Mouse (Mus musculus): Measurements from ENCODE around the gene Cep85l. TPM values are rescaled to one million over a fixed set of nuclear protein-coding genes. Genes with fewer than 3 reads are reported as not detected.

The Cep85l gene
- total and polyA plus RNA-seq, 2 experiments from 2014 or later, result 6.0 to 15.2 TPM

- ATAC-seq (ENCODE audit: low FRiP score) (no peak), DNase-seq (ENCODE audit: low spot score) (no peak)
- no peak overlapping the region for H3K27ac ChIP-seq (ENCODE audit: low read depth, low read length)
- no peaks in the 10 kb centered on the region for H3K9me3 ChIP-seq (ENCODE audit: low read length)
- no peak overlapping the region for H3K4me3 ChIP-seq (ENCODE audit: low read depth, low read length)
- WGBS, result 95% methylated on average over 9 of the region's 9 CpGs
- no peaks in the 10 kb centered on the region for H3K27me3 ChIP-seq (ENCODE audit: insufficient read depth, low read length)
- no peaks in the 10 kb centered on the region for H3K36me3 ChIP-seq (ENCODE audit: insufficient read depth, low read length)
- H3K9ac ChIP-seq (replicated peaks; ENCODE audit: low read length, poor library complexity, severe bottlenecking), result no peak overlapping the region
- H3K4me1 ChIP-seq (ENCODE audit: insufficient read depth, low read length), result no peaks in the 10 kb centered on the region
- H3K4me2 ChIP-seq (ENCODE audit: low read depth, low read length, poor library complexity, severe bottlenecking), result no peak overlapping the region
- no peak for TF ChIP-seq CTCF (IDR thresholded peaks at IDR 0.05)
Measured at GRCm38 (mm10) chr10:53342166-53342728, 37.5 kb downstream of the Cep85l start.

GRCm38 (mm10) chr10:53341288-53341965 lies 38.3 kb downstream of the Cep85l start:
- TF ChIP-seq CTCF (IDR thresholded peaks at IDR 0.05), result peak; percentile 81
- Histone ChIP-seq H3K4me3 (ENCODE audit: low read depth, low read length) (no peak overlapping the region), H3K9me3 (ENCODE audit: low read length) (no peaks in the 10 kb centered on the region), H3K36me3 (ENCODE audit: insufficient read depth, low read length) (no peaks in the 10 kb centered on the region), H3K9ac (replicated peaks; ENCODE audit: low read length, poor library complexity, severe bottlenecking) (no peak overlapping the region), H3K4me1 (ENCODE audit: insufficient read depth, low read length) (no peaks in the 10 kb centered on the region), H3K27me3 (ENCODE audit: insufficient read depth, low read length) (no peaks in the 10 kb centered on the region), H3K4me2 (ENCODE audit: low read depth, low read length, poor library complexity, severe bottlenecking) (no peak overlapping the region), H3K27ac (ENCODE audit: low read depth, low read length) (no peak overlapping the region)
- WGBS, result 73% methylated on average over 7 of the region's 7 CpGs
- ATAC-seq (ENCODE audit: low FRiP score) (peak; percentile 69; the same call in 1 of the 2 replicates), DNase-seq (ENCODE audit: low spot score) (peak; percentile 56)

- H3K27ac ChIP-seq (ENCODE audit: low read depth, low read length), result no peak overlapping the region
- H3K36me3 ChIP-seq (ENCODE audit: insufficient read depth, low read length), result no peaks in the 10 kb centered on the region
- WGBS, result 59% methylated on average over 2 of the region's 2 CpGs
- no peak for TF ChIP-seq CTCF (IDR thresholded peaks at IDR 0.05)
- no peaks in the 10 kb centered on the region for H3K9me3 ChIP-seq (ENCODE audit: low read length)
- H3K4me1 ChIP-seq (ENCODE audit: insufficient read depth, low read length), result no peaks in the 10 kb centered on the region
- H3K4me3 ChIP-seq (ENCODE audit: low read depth, low read length), result no peak overlapping the region
- no peak for ATAC-seq (ENCODE audit: low FRiP score)
- no peak overlapping the region for H3K4me2 ChIP-seq (ENCODE audit: low read depth, low read length, poor library complexity, severe bottlenecking)
- no peak overlapping the region for H3K9ac ChIP-seq (replicated peaks; ENCODE audit: low read length, poor library complexity, severe bottlenecking)
- no peaks in the 10 kb centered on the region for H3K27me3 ChIP-seq (ENCODE audit: insufficient read depth, low read length)
- DNase-seq (ENCODE audit: low spot score), result no peak
Measured at GRCm38 (mm10) chr10:53339045-53339444, 40.7 kb downstream of the Cep85l start.

GRCm38 (mm10) chr10:53337162-53337923 lies 42.4 kb downstream of the Cep85l start, which contains the start of gene Pln:
Gene Pln, plus strand, starts transcription at chr10:53337667.
- no peaks in the 10 kb centered on the region for H3K9me3 ChIP-seq (ENCODE audit: low read length)
- H3K27ac ChIP-seq (ENCODE audit: low read depth, low read length), result no peak within 1 kb of the TSS
- no peak within 1 kb of the TSS for H3K4me2 ChIP-seq (ENCODE audit: low read depth, low read length, poor library complexity, severe bottlenecking)
- no peaks in the 10 kb centered on the region for H3K36me3 ChIP-seq (ENCODE audit: insufficient read depth, low read length)
- no peak for TF ChIP-seq CTCF (IDR thresholded peaks at IDR 0.05)
- H3K27me3 ChIP-seq (ENCODE audit: insufficient read depth, low read length), result no peaks in the 10 kb centered on the region
- H3K4me1 ChIP-seq (ENCODE audit: insufficient read depth, low read length), result no peaks in the 10 kb centered on the region
- DNase-seq (ENCODE audit: low spot score) (no peak), ATAC-seq (ENCODE audit: low FRiP score) (no peak)
- H3K9ac ChIP-seq (replicated peaks; ENCODE audit: low read length, poor library complexity, severe bottlenecking), result no peak within 1 kb of the TSS
- H3K4me3 ChIP-seq (ENCODE audit: low read depth, low read length), result no peak within 1 kb of the TSS
- 86% methylated on average over 6 of the region's 6 CpGs for WGBS

- ATAC-seq (ENCODE audit: low FRiP score), result no peak
- H3K9me3 ChIP-seq (ENCODE audit: low read length), result no peaks in the 10 kb centered on the region
- no peaks in the 10 kb centered on the region for H3K4me1 ChIP-seq (ENCODE audit: insufficient read depth, low read length)
- 92% methylated on average over 3 of the region's 3 CpGs for WGBS
- no peak overlapping the region for H3K27ac ChIP-seq (ENCODE audit: low read depth, low read length)
- no peak overlapping the region for H3K9ac ChIP-seq (replicated peaks; ENCODE audit: low read length, poor library complexity, severe bottlenecking)
- no peak for TF ChIP-seq CTCF (IDR thresholded peaks at IDR 0.05)
- no peaks in the 10 kb centered on the region for H3K27me3 ChIP-seq (ENCODE audit: insufficient read depth, low read length)
- H3K4me2 ChIP-seq (ENCODE audit: low read depth, low read length, poor library complexity, severe bottlenecking), result no peak overlapping the region
- H3K36me3 ChIP-seq (ENCODE audit: insufficient read depth, low read length), result no peaks in the 10 kb centered on the region
- no peak overlapping the region for H3K4me3 ChIP-seq (ENCODE audit: low read depth, low read length)
- DNase-seq (ENCODE audit: low spot score), result no peak
Measured at GRCm38 (mm10) chr10:53335974-53336373, 43.8 kb downstream of the Cep85l start.

GRCm38 (mm10) chr10:53335266-53335665 lies 44.5 kb downstream of the Cep85l start:
- 97% methylated on average over 2 of the region's 2 CpGs for WGBS
- no peak overlapping the region for H3K4me3 ChIP-seq (ENCODE audit: low read depth, low read length)
- no peaks in the 10 kb centered on the region for H3K27me3 ChIP-seq (ENCODE audit: insufficient read depth, low read length)
- H3K4me1 ChIP-seq (ENCODE audit: insufficient read depth, low read length), result no peaks in the 10 kb centered on the region
- no peak overlapping the region for H3K4me2 ChIP-seq (ENCODE audit: low read depth, low read length, poor library complexity, severe bottlenecking)
- H3K36me3 ChIP-seq (ENCODE audit: insufficient read depth, low read length), result no peaks in the 10 kb centered on the region
- DNase-seq (ENCODE audit: low spot score), result no peak
- no peak for ATAC-seq (ENCODE audit: low FRiP score)
- no peaks in the 10 kb centered on the region for H3K9me3 ChIP-seq (ENCODE audit: low read length)
- TF ChIP-seq CTCF (IDR thresholded peaks at IDR 0.05), result no peak
- H3K9ac ChIP-seq (replicated peaks; ENCODE audit: low read length, poor library complexity, severe bottlenecking), result no peak overlapping the region
- no peak overlapping the region for H3K27ac ChIP-seq (ENCODE audit: low read depth, low read length)

Data from midbrain, postnatal 0 days (tissue).